Mouse (Mus musculus) testis, adult 2 months (tissue): Measurements from ENCODE around the gene Nfe2l2. TPM values are rescaled to one million over a fixed set of nuclear protein-coding genes. Genes with fewer than 3 reads are reported as not detected.

Experiments used
- H3K27ac ChIP-seq: fragments of 200-500 bp; 2 replicates; pipeline ENCODE4 v1.5.1; 2012; ENCODE audit warnings: low read depth, low read length; ENCODE audit not compliant: control insufficient read depth, insufficient read depth
- H3K27me3 ChIP-seq: fragments of 200-500 bp; 2 replicates; pipeline ENCODE4 v1.6.1; 2012; ENCODE audit warnings: mild to moderate bottlenecking, low read length, moderate library complexity; ENCODE audit not compliant: control insufficient read depth, insufficient read depth
- H3K36me3 ChIP-seq: fragments of 200-500 bp; 2 replicates; pipeline ENCODE4 v1.6.1; 2012; ENCODE audit warnings: mild to moderate bottlenecking, low read length; ENCODE audit not compliant: control insufficient read depth, insufficient read depth
- H3K4me1 ChIP-seq: fragments of 200-500 bp; 2 replicates; pipeline ENCODE4 v1.6.1; 2012; ENCODE audit warnings: low read length; ENCODE audit not compliant: control insufficient read depth, insufficient read depth
- H3K4me3 ChIP-seq: fragments of 200-500 bp; 2 replicates; pipeline ENCODE4 v1.5.1; 2012; ENCODE audit warnings: low read depth, mild to moderate bottlenecking, low read length, moderate library complexity, mixed read lengths; ENCODE audit not compliant: control insufficient read depth
- CTCF ChIP-seq: fragments of 200-500 bp; IDR thresholded peaks from 2 replicates; pipeline ENCODE4 v1.5.1; 2012; ENCODE audit warnings: low read depth, mild to moderate bottlenecking, inconsistent platforms, low read length, moderate library complexity; ENCODE audit not compliant: control insufficient read depth, insufficient read depth, insufficient replicate concordance
- POLR2A ChIP-seq: fragments of 200-500 bp; IDR thresholded peaks from 2 replicates; pipeline ENCODE4 v1.6.1; 2012; ENCODE audit warnings: low read depth, mild to moderate bottlenecking, inconsistent platforms, low read length, moderate library complexity; ENCODE audit not compliant: control insufficient read depth
- polyA plus RNA-seq: library from polyadenylated mRNA; depleted of rRNA; stranded (reverse); fragments of >200 nt; gene quantifications from 2 replicates; pipeline ENCODE4 v1.2.3, GENCODE M21; 2012

Gene Nfe2l2
- polyA plus RNA-seq, 1 experiment = 14.0 TPM

- no peak for TF ChIP-seq POLR2A
- no peak for TF ChIP-seq CTCF
- Histone ChIP-seq H3K36me3 (no peaks in the 10 kb centered on the region), H3K4me3 (no peak overlapping the region), H3K27me3 (no peaks in the 10 kb centered on the region), H3K4me1 (no peaks in the 10 kb centered on the region), H3K27ac (no peak overlapping the region)
Measured at GRCm38 (mm10) chr2:75737006-75737503, 32.6 kb upstream of the Nfe2l2 start.

- Histone ChIP-seq H3K27ac (no peak overlapping the region), H3K4me3 (no peak overlapping the region), H3K36me3 (no peaks in the 10 kb centered on the region), H3K4me1 (no peaks in the 10 kb centered on the region), H3K27me3 (no peaks in the 10 kb centered on the region)
- TF ChIP-seq CTCF (no peak), POLR2A (no peak)
Measured at GRCm38 (mm10) chr2:75734196-75734865, 29.9 kb upstream of the Nfe2l2 start.

- H3K27me3 ChIP-seq = no peaks in the 10 kb centered on the region
- TF ChIP-seq CTCF (no peak), POLR2A (no peak)
- no peaks in the 10 kb centered on the region for H3K36me3 ChIP-seq
- H3K4me3 ChIP-seq = no peak overlapping the region
- H3K27ac ChIP-seq = no peak overlapping the region
- H3K4me1 ChIP-seq = no peaks in the 10 kb centered on the region
Measured at GRCm38 (mm10) chr2:75733177-75733576, 28.7 kb upstream of the Nfe2l2 start.

- H3K4me3 ChIP-seq = no peak overlapping the region
- no peak for TF ChIP-seq CTCF
- TF ChIP-seq POLR2A = no peak
- H3K36me3 ChIP-seq = no peaks in the 10 kb centered on the region
- no peaks in the 10 kb centered on the region for H3K27me3 ChIP-seq
- H3K4me1 ChIP-seq = no peaks in the 10 kb centered on the region
- H3K27ac ChIP-seq = no peak overlapping the region
Measured at GRCm38 (mm10) chr2:75731929-75732328, 27.5 kb upstream of the Nfe2l2 start.

- no peak overlapping the region for H3K27ac ChIP-seq
- H3K36me3 ChIP-seq = no peaks in the 10 kb centered on the region
- no peak overlapping the region for H3K4me3 ChIP-seq
- TF ChIP-seq CTCF = no peak
- no peak for TF ChIP-seq POLR2A
- H3K27me3 ChIP-seq = no peaks in the 10 kb centered on the region
- H3K4me1 ChIP-seq = no peaks in the 10 kb centered on the region
Measured at GRCm38 (mm10) chr2:75731233-75731651, 26.8 kb upstream of the Nfe2l2 start.

- Histone ChIP-seq H3K4me3 (no peak overlapping the region), H3K4me1 (no peaks in the 10 kb centered on the region), H3K36me3 (no peaks in the 10 kb centered on the region), H3K27me3 (no peaks in the 10 kb centered on the region), H3K27ac (no peak overlapping the region)
- no peak for TF ChIP-seq CTCF
- TF ChIP-seq POLR2A = no peak
Measured at GRCm38 (mm10) chr2:75730052-75730451, 25.6 kb upstream of the Nfe2l2 start.

GRCm38 (mm10) chr2:75724863-75725445 is 20.5 kb upstream of the Nfe2l2 start:
- no peak overlapping the region for H3K4me3 ChIP-seq
- H3K27me3 ChIP-seq = no peaks in the 10 kb centered on the region
- no peak overlapping the region for H3K27ac ChIP-seq
- no peaks in the 10 kb centered on the region for H3K36me3 ChIP-seq
- TF ChIP-seq CTCF (no peak), POLR2A (no peak)
- no peaks in the 10 kb centered on the region for H3K4me1 ChIP-seq

- Histone ChIP-seq H3K36me3 (no peaks in the 10 kb centered on the region), H3K27me3 (no peaks in the 10 kb centered on the region), H3K4me1 (no peaks in the 10 kb centered on the region), H3K27ac (no peak overlapping the region), H3K4me3 (no peak overlapping the region)
- TF ChIP-seq CTCF = no peak
- no peak for TF ChIP-seq POLR2A
Measured at GRCm38 (mm10) chr2:75723481-75723880, 19.0 kb upstream of the Nfe2l2 start.
